Mouse (Mus musculus) embryo, embryonic 10.5 days (tissue): ENCODE results near the gene Fkbp2.
"Not testable (repeated sequence)": the region's sequence is repeated elsewhere in the genome, so short reads cannot be mapped to it uniquely, and the experiment has no call there.

Experiments
- DNase-seq: peaks from one replicate; pipeline ENCODE4 v3.0.0-alpha.2; 2015; ENCODE audit warnings: low spot score

Gene Fkbp2

GRCm38 (mm10) chr19:6991166-6991565 is 10.9 kb upstream of the Fkbp2 start:
- not testable (repeated sequence) for DNase-seq

DNA sequence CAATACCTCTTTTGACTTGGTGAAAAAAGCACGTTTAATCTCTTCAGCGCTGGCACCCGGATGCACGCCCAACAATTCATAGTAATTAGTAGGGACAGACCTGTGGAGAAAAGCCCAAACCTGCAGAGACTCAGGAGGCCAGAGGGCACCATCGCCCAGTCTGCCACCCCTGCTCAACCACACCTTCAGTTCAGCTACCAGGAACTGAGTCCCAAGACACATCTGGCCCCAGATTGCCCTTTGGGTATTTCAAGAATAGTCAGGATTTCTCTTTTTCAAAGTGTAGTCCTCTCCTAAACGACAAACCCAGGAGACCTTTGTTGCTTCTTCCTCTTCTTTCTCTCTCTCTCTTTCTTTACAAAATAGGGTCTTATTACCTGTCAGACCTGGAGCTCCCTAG is 10.4 kb upstream of the Fkbp2 start:
- DNase-seq = no peak

DNA sequence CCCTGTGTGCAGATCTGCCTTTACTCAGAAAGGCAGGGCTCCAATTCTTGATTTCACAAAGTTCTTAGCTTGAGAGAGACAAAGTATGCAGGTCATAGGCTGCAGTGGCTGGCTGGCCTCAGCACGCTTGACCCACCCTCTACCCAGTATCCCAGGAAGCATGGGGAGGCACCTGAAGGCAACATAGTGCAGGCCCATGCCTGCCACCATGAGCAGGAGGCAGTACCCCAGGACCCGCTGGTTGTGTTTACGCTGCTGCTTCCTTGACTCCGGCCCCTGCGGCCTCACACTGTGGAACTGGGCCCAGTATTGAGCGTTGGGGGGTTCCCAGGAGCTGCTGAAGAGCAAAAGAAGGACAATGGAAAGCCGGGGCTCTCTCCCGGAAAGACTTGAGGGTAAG is 8.9 kb upstream of the Fkbp2 start:
- DNase-seq = no peak

DNA sequence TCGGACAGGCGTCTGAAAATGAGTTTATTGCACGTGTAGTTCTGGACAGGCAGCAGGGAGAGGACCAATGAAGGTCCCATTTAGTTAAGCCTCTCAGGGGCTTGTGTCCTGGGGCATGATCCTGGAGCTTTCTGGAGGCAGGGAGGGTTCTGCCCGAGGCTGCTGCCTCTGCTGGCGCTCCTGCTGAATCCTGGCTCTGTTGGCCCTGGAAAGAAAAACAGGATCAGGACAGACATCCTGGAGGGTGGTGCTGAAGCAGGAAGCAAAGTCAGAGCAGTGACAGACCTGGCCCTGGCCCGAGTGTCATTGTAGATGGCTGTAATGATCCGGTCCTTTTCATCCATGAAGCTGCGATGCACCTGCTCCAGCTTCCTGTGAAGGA is 7.6 kb upstream of the Fkbp2 start:
- DNase-seq = no peak

DNA sequence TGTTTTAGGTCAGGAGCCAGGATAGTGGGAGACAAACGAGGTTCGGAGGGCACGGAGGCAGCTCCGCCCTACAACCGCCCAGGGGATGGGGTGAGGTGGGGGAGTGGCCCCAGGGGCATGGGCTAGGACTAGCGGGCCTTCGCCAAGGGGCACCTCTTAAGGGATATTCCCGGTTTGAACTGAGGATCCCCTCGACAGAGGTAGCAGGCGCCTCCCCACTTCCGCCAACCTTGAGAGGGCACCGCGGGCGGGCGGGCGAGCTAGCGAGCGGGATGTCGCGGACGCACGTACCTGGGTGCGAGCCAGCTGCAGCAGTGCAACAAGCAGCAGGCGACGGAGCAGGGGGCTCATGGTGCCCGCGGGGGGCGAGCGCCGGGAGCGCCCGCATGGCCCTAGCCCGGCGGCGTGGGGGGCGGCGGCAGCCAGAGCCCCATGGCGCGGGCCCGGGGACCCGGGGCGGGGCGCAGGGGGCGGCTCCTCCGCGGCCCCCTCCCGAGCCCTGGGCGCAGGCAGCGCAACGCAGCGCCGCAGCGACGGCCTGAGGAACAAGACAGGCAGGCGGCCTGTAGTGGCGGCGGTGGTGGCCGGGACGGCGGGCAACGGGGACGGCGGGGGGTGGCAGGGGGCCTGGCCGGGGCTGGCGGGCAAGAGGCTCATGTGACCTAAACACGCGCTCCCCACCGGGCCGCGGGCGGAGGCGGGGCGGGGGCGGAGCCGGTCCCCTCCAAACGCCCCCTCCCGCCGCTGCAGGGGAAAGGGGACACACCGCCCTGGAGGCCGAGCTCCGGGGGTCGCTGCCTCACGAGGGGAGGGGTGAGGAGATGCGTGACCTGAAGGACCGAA is 7.0 kb upstream of the Fkbp2 start, which contains the start of gene Vegfb:
Vegfb (minus strand) TSS at position 591 of the 843 bp plus-strand sequence.
- peak; percentile 75 for DNase-seq

GRCm38 (mm10) chr19:6985951-6986708 is 5.8 kb upstream of the Fkbp2 start:
- no peak for DNase-seq

- DNase-seq = no peak
Observed at GRCm38 (mm10) chr19:6985300-6985699, 5.0 kb upstream of the Fkbp2 start.

- peak; percentile 26 for DNase-seq
Observed at GRCm38 (mm10) chr19:6983621-6984020, 3.3 kb upstream of the Fkbp2 start.

- DNase-seq = no peak
Observed at GRCm38 (mm10) chr19:6981465-6981864, 1.2 kb upstream of the Fkbp2 start.

GRCm38 (mm10) chr19:6979486-6980380 is 568 bp downstream of the Fkbp2 start:
- peak; percentile 100 for DNase-seq

GRCm38 (mm10) chr19:6979001-6979479 is 1.3 kb downstream of the Fkbp2 start:
- peak; percentile 44 for DNase-seq

DNA sequence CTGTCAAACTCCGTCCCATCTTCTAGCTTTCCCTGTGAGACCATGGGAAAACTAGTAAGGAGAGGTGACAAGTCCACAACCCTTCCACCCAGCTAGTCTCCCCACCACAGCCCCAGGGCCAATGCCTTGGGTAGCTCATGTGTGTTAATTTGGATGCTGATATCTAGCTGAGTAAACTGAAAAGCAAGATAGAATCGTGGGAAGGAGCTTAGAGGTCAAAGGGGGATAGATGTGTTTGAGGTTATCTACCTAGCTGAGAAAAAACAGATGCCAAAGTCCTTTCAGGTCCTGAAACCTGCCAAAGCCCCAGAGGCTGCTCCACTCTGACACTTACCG is 1.7 kb downstream of the Fkbp2 start:
- no peak for DNase-seq

- DNase-seq = no peak
Observed at GRCm38 (mm10) chr19:6977759-6978638, 2.3 kb downstream of the Fkbp2 start.

DNA sequence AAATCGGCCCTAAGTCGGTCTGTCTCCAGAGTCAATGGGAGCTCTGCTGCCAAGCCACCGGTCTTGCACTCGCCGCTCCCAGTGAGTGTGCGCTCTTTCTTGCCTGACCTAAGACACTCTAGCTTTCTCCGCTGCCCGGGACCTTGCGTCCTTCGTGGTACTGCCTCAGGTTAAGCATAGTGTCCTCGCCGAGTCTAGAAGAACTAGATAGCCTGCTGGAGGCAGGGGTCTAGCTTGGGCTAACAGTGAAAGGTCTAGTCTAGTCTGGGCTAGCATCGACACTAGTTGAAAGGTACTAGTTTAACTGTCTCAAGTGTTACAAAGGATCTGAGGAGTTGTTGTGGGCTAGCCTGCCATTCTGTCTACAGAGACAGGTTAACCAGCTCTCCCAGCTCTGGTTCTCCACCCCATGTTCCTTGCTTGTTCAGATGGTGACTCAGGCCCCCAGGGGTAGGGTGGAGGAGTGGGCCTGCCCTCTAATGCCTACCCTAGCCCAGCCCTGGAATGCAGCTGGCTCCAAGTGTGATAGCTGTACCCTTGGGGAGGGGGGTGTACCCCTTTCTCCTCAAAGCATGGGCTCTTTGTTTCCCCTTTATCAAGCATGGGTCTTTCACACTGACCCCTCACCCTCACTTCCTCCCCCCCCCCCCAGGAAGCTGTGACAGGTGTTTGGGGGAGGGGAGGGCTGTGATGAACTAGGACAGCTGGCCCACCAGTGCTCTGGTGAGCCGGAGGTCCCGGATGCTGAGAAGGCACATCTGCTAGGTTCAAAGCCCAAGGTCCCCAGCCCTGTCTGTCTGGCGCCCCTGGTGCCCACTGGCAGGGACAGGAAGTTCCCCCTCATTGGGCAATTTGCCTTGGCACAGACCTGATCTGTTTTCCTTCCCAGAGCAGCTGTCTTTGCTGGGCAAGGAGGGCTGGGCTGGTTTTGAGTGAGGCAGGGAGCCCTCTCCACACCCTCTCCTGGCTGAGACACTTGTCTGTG is 4.5 kb downstream of the Fkbp2 start, which contains the start of gene Plcb3:
Plcb3 (minus strand) TSS at position 934 of the 985 bp plus-strand sequence.
- DNase-seq = peak; percentile 81

- DNase-seq = peak; percentile 96
Observed at GRCm38 (mm10) chr19:6974211-6975205, 5.8 kb downstream of the Fkbp2 start, which contains the start of gene Ppp1r14b. Ppp1r14b (plus strand) TSS chr19:6974968.

GRCm38 (mm10) chr19:6973581-6974190 is 6.6 kb downstream of the Fkbp2 start:
- DNase-seq = peak; percentile 22

- no peak for DNase-seq
Observed at GRCm38 (mm10) chr19:6972247-6972917, 7.9 kb downstream of the Fkbp2 start.
